Mouse (Mus musculus) limb, embryonic 10.5 days (tissue): ENCODE results near the gene Nr1h4. TPM values are rescaled to one million over a fixed set of nuclear protein-coding genes. Genes with fewer than 3 reads are reported as not detected.

Experiments used
- DNase-seq: peaks from one replicate; pipeline ENCODE4 v3.0.0-alpha.2; 2017; ENCODE audit warnings: low spot score
- H3K27ac ChIP-seq: fragments of 300-500 bp; sonication (generic); 2 replicates; pipeline ENCODE4 v1.5.1; 2016; ENCODE audit warnings: mild to moderate bottlenecking
- H3K27me3 ChIP-seq: fragments of 300-500 bp; sonication (generic); 2 replicates; pipeline ENCODE4 v1.6.1; 2016; ENCODE audit warnings: low read depth, mild to moderate bottlenecking; ENCODE audit not compliant: poor library complexity, severe bottlenecking
- H3K36me3 ChIP-seq: fragments of 300-500 bp; sonication (generic); 2 replicates; pipeline ENCODE4 v1.6.1; 2016; ENCODE audit warnings: mild to moderate bottlenecking, moderate library complexity
- H3K4me1 ChIP-seq: fragments of 300-500 bp; sonication (generic); 2 replicates; pipeline ENCODE4 v1.6.1; 2016
- H3K4me3 ChIP-seq: fragments of 300-500 bp; sonication (generic); 2 replicates; pipeline ENCODE4 v1.5.1; 2016; ENCODE audit warnings: mild to moderate bottlenecking, moderate library complexity
- H3K9me3 ChIP-seq: fragments of 300-500 bp; sonication (generic); replicated peaks from 2 replicates; pipeline ENCODE4 v1.6.1; 2016; ENCODE audit warnings: mild to moderate bottlenecking
- WGBS: fragments of 180-500 bp; shearing (Covaris S2); methylation state at CpG from one replicate; pipeline ENCODE4 v1.1.7; 2016; 5-methylcytosine and 5-hydroxymethylcytosine counted together
- polyA plus RNA-seq: library from polyadenylated mRNA; unstranded; fragments of >200 nt; fragmentation: Nextera tagmentation; extraction: Ambion mirVana; gene quantifications from 2 replicates; pipeline ENCODE4 v1.2.1, GENCODE M21; 2016

Gene Nr1h4
- polyA plus RNA-seq, 1 experiment from 2014 or later: not detected

GRCm38 (mm10) chr10:89435413-89435812 is 98.0 kb downstream of the Nr1h4 start:
- Histone ChIP-seq H3K4me3 (no peak overlapping the region), H3K36me3 (peaks cover 7% of the 10 kb centered on the region), H3K27me3 (no peaks in the 10 kb centered on the region), H3K4me1 (no peaks in the 10 kb centered on the region), H3K9me3 (no peaks in the 10 kb centered on the region), H3K27ac (no peak overlapping the region)
- 87% methylated on average over 12 of the region's 12 CpGs for WGBS
- DNase-seq: no peak

- H3K27ac ChIP-seq: no peak overlapping the region
- H3K27me3 ChIP-seq: no peaks in the 10 kb centered on the region
Observed at GRCm38 (mm10) chr10:89434509-89435210, 98.7 kb downstream of the Nr1h4 start.

GRCm38 (mm10) chr10:89432743-89433142 is 100.6 kb downstream of the Nr1h4 start:
- WGBS: 91% methylated on average over 13 of the region's 13 CpGs
- no peaks in the 10 kb centered on the region for H3K27me3 ChIP-seq

More at GRCm38 (mm10) chr10:89434509-89435210, 98.7 kb downstream of the Nr1h4 start:
- no peak overlapping the region for H3K4me3 ChIP-seq
- peaks cover 7% of the 10 kb centered on the region for H3K36me3 ChIP-seq
- no peaks in the 10 kb centered on the region for H3K9me3 ChIP-seq
- WGBS: 85% methylated on average over 17 of the region's 17 CpGs
- DNase-seq: no peak
- H3K4me1 ChIP-seq: no peaks in the 10 kb centered on the region

GRCm38 (mm10) chr10:89430751-89431150 is 102.6 kb downstream of the Nr1h4 start:
- no peak overlapping the region for H3K27ac ChIP-seq
- no peak overlapping the region for H3K4me3 ChIP-seq
- no peaks in the 10 kb centered on the region for H3K9me3 ChIP-seq
- DNase-seq: no peak
- 92% methylated on average over 7 of the region's 7 CpGs for WGBS
- no peaks in the 10 kb centered on the region for H3K4me1 ChIP-seq
- no peaks in the 10 kb centered on the region for H3K27me3 ChIP-seq
- H3K36me3 ChIP-seq: peaks cover 25% of the 10 kb centered on the region

More at GRCm38 (mm10) chr10:89432743-89433142, 100.6 kb downstream of the Nr1h4 start:
- peaks cover 19% of the 10 kb centered on the region for H3K36me3 ChIP-seq
- H3K9me3 ChIP-seq: no peaks in the 10 kb centered on the region
- no peak overlapping the region for H3K27ac ChIP-seq
- DNase-seq: no peak
- H3K4me3 ChIP-seq: no peak overlapping the region
- no peaks in the 10 kb centered on the region for H3K4me1 ChIP-seq

GRCm38 (mm10) chr10:89424800-89425393 is 108.5 kb downstream of the Nr1h4 start:
- H3K9me3 ChIP-seq: no peaks in the 10 kb centered on the region
- H3K4me3 ChIP-seq: no peak overlapping the region
- peaks cover 38% of the 10 kb centered on the region for H3K36me3 ChIP-seq
- DNase-seq: no peak
- H3K27me3 ChIP-seq: no peaks in the 10 kb centered on the region
- H3K4me1 ChIP-seq: no peaks in the 10 kb centered on the region
- no peak overlapping the region for H3K27ac ChIP-seq
- WGBS: 81% methylated on average over 11 of the region's 11 CpGs

- H3K4me3 ChIP-seq: no peak overlapping the region
- WGBS: 91% methylated on average over 9 of the region's 9 CpGs
- no peak for DNase-seq
- no peaks in the 10 kb centered on the region for H3K9me3 ChIP-seq
- H3K4me1 ChIP-seq: no peaks in the 10 kb centered on the region
- no peaks in the 10 kb centered on the region for H3K27me3 ChIP-seq
- H3K27ac ChIP-seq: no peak overlapping the region
- peaks cover 38% of the 10 kb centered on the region for H3K36me3 ChIP-seq
Observed at GRCm38 (mm10) chr10:89424217-89424616, 109.2 kb downstream of the Nr1h4 start.

- Histone ChIP-seq H3K4me1 (no peaks in the 10 kb centered on the region), H3K9me3 (no peaks in the 10 kb centered on the region), H3K4me3 (no peak overlapping the region), H3K36me3 (peaks cover 30% of the 10 kb centered on the region), H3K27ac (no peak overlapping the region), H3K27me3 (no peaks in the 10 kb centered on the region)
- DNase-seq: no peak
- WGBS: 91% methylated on average over 9 of the region's 9 CpGs
Observed at GRCm38 (mm10) chr10:89423164-89423778, 110.1 kb downstream of the Nr1h4 start.

- no peak overlapping the region for H3K27ac ChIP-seq
- 97% methylated on average over 8 of the region's 8 CpGs for WGBS
- no peak overlapping the region for H3K4me3 ChIP-seq
- DNase-seq: no peak
- H3K36me3 ChIP-seq: peaks cover 31% of the 10 kb centered on the region
- no peaks in the 10 kb centered on the region for H3K9me3 ChIP-seq
- no peaks in the 10 kb centered on the region for H3K4me1 ChIP-seq
- no peaks in the 10 kb centered on the region for H3K27me3 ChIP-seq
Observed at GRCm38 (mm10) chr10:89422504-89423158, 110.8 kb downstream of the Nr1h4 start.

- Histone ChIP-seq H3K36me3 (peaks cover 46% of the 10 kb centered on the region), H3K9me3 (no peaks in the 10 kb centered on the region), H3K4me1 (no peaks in the 10 kb centered on the region), H3K4me3 (no peak overlapping the region), H3K27me3 (no peaks in the 10 kb centered on the region), H3K27ac (no peak overlapping the region)
- no peak for DNase-seq
- 88% methylated on average over 2 of the region's 2 CpGs for WGBS
Observed at GRCm38 (mm10) chr10:89417966-89418365, 115.4 kb downstream of the Nr1h4 start.

GRCm38 (mm10) chr10:89415478-89415877 is 117.9 kb downstream of the Nr1h4 start:
- Histone ChIP-seq H3K36me3 (peaks cover 51% of the 10 kb centered on the region), H3K4me1 (no peaks in the 10 kb centered on the region), H3K27ac (no peak overlapping the region), H3K9me3 (no peaks in the 10 kb centered on the region), H3K27me3 (no peaks in the 10 kb centered on the region), H3K4me3 (no peak overlapping the region)
- 77% methylated on average over 3 of the region's 3 CpGs for WGBS
- no peak for DNase-seq

- Histone ChIP-seq H3K4me1 (no peaks in the 10 kb centered on the region), H3K9me3 (no peaks in the 10 kb centered on the region), H3K27ac (no peak overlapping the region), H3K4me3 (no peak overlapping the region), H3K36me3 (peaks cover 6% of the 10 kb centered on the region), H3K27me3 (no peaks in the 10 kb centered on the region)
- 29% methylated on average over 1 of the region's 1 CpGs for WGBS
- DNase-seq: no peak
Observed at GRCm38 (mm10) chr10:89407551-89407950, 125.8 kb downstream of the Nr1h4 start.

GRCm38 (mm10) chr10:89406733-89407484 is 126.5 kb downstream of the Nr1h4 start:
- no peak overlapping the region for H3K4me3 ChIP-seq
- WGBS: 86% methylated on average over 5 of the region's 6 CpGs
- H3K9me3 ChIP-seq: no peaks in the 10 kb centered on the region
- no peak overlapping the region for H3K27ac ChIP-seq
- peaks cover 5% of the 10 kb centered on the region; the same call in 1 of the 2 replicates for H3K36me3 ChIP-seq
- no peaks in the 10 kb centered on the region for H3K4me1 ChIP-seq
- H3K27me3 ChIP-seq: no peaks in the 10 kb centered on the region
- no peak for DNase-seq
